Mouse (Mus musculus) spleen, adult 10 weeks (tissue): ENCODE data around the gene Camkk2. TPM values are rescaled to one million over a fixed set of nuclear protein-coding genes. Genes with fewer than 3 reads are reported as not detected.

Source experiments
- polyA plus RNA-seq: library from polyadenylated mRNA; stranded (reverse); fragments of 350-450 nt; fragmentation: Illumina TruSeq; extraction: RNeasy Lipid Tissue Mini Kit (QIAGEN cat#74804); gene quantifications from one replicate; pipeline ENCODE4 v1.2.3, GENCODE M21; 2015; ENCODE audit warnings: low replicate concordance; ENCODE audit not compliant: insufficient read depth

The Camkk2 gene
- 24.7 TPM for polyA plus RNA-seq

DNA sequence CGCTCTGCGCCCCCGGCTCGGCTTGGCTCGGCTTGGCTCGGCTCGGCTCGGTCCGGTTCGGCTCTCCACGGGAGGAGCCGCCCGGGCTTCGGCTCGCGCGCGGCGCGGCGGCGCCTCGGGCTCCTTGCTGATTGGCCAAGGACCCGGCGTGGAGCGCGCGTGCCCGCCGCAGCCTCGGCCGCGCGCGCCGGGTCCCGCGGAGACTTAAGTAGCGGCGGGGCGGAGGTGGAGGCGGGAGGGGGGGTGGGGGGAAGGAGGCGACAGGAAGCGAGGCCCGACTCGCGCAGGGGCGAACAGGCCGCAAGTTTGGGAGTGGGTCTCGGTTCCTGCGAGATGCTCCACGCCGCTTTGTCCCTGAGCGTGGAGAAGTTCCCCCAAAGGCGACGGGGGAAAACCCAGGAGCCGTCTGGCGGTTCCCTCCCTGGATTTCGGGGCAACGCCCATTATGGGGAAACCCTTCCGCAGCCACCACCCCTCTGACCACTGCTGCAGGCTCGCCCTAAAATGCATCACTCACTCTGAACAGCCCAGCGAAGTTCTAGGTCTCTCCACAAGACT lies at the start of gene Camkk2:
TSS of gene Camkk2 (minus strand) at position 133 of the 558 bp plus-strand sequence.

DNA sequence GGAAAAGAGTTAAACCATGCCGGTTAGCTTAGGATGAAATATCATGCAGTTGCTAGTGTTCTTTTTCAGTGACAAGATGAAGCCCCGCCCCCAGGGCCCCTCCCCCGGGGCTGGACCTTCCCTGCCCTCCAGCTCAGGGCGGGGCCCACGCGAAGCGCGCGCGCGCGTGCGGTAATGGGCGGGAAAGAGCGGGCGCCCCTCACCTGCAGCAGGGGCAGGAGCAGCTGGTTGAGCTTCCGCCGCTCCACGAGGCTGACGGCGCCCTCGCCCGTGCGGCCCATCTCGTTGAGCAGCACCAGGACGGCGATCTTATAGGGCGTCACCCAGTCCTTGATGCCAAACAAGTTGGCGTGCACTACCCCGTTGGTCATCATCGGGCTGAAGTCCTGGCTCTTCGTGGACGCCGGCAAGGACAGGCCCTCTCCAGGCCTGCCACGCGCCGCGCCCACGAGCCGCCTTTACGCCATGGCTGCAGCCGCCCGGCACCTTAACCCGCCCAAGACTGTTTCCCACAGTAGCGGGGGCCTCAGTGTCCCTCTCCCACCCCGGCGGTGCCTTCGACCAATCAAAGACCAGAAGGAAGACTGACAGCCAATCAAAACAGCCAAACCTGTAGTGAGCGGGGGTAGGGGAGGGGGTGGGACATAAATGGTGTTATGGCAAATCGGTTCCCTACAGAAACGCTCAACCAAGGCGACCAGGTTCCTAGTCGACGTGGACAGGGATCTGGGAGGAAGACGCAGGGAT lies 41.7 kb upstream of the Camkk2 start, which contains the start of gene Anapc5:
TSS of gene Anapc5 (minus strand) at position 563 of the 747 bp plus-strand sequence.

DNA sequence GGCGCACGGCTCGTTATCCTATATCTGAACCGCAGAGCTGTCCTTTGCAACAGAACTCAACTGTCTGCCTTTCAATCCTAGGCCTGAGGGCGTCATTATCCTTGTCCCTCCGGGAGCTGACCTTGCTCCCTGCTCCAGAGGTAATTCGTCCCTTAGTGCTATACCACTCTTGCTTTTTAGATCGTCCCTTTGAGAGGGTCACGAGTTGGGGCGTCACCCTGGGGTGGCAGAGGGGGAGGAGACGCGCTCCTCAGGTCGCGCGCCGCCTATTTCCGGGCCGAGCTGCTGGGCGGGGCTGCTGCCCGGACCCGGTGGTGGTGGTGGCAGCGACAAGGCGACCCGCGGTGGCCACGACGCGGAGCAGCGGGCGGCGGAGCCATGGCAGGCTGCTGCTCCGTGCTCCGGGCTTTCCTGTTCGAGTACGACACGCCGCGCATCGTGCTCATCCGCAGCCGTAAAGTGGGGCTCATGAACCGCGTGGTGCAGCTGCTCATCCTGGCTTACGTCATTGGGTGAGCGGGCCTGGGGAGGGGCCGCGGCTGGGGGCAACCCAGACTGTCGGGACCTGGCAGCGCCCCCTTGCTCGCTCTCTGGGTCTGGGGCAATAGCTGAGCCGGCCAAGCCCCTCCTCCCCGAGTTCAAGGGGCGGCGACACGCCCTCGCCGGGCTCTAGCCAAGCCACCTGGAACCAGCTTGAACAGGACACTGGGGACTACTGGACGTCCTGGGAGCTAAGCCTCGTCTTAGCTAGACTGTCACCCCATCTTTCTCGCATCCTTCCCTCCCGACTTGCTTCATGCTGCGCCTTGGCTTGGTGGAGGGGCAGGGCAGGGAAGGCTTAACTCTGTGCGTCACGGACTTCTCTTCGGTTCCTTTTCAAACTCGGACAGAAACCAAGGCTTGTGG lies 71.7 kb downstream of the Camkk2 start, which contains the start of gene P2rx4:
TSS of gene P2rx4 (plus strand) at position 269 of the 906 bp plus-strand sequence.

Other genes starting within 250 kb of the Camkk2 start
- 6.6 TPM for gene Ift81, start 164.9 kb downstream of the Camkk2 start, polyA plus RNA-seq
- gene P2rx7, start 135.5 kb downstream of the Camkk2 start, polyA plus RNA-seq, result 21.4 TPM
- gene P2rx4, start 71.9 kb downstream of the Camkk2 start, polyA plus RNA-seq, result 69.9 TPM
- gene Anapc5, start 41.9 kb upstream of the Camkk2 start, polyA plus RNA-seq, result 238 TPM
- gene Rnf34, start 70.6 kb upstream of the Camkk2 start, polyA plus RNA-seq, result 28.8 TPM
- 37.9 TPM for gene Kdm2b, start 210.4 kb upstream of the Camkk2 start, polyA plus RNA-seq
- gene Orai1, start 235.7 kb upstream of the Camkk2 start, polyA plus RNA-seq, result 5.3 TPM